Mouse (Mus musculus): ENCODE measurements at regions not wholly inside any gene's neighbourhood (a gene's known extent, or its start where the extent isn't known, plus 50 kb on each side); places are given as distances from the start of the nearest gene placed in this dataset.
A peak's percentile ranks its signal among the peaks of the same experiment; 100 is the strongest.

GRCm38 (mm10) chr7:136395838-136396237 is 498.6 kb upstream of the Mgmt start:
- Histone ChIP-seq H3K27ac (ENCODE audit: insufficient read depth, low read length) (no peak overlapping the region), H3K4me3 (ENCODE audit: insufficient read depth, low read length) (no peak overlapping the region), H3K4me1 (ENCODE audit: control insufficient read depth, insufficient read depth, low read length) (no peaks in the 10 kb centered on the region)
- TF ChIP-seq POLR2A (IDR thresholded peaks at IDR 0.05; ENCODE audit: low read depth, low read length) (no peak), CTCF (IDR thresholded peaks at IDR 0.05; ENCODE audit: borderline replicate concordance, insufficient read depth, low read length) (no peak)

DNA sequence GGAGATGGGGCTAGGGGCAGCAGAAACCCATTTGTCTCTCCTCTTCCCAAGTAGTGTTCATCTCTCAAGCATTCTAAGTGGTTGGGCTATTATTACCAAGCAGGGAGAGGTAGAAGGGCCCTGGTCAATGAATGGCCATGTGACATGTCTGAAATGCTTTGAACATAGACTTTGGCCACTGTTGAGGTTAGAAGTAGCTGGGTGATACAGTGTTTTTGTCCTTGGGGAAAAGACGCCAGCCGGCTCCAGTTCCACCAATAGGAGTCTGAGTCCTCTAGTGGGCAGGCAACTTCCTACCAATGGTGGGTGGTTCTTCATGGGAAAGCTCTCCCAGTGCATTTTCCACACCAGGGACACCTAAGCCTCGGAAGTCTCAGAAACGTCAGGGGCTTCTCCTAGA is 497.3 kb upstream of the Mgmt start:
- no peaks in the 10 kb centered on the region for H3K4me1 ChIP-seq (ENCODE audit: control insufficient read depth, insufficient read depth, low read length)
- H3K4me3 ChIP-seq (ENCODE audit: insufficient read depth, low read length) = no peak overlapping the region
- H3K27ac ChIP-seq (ENCODE audit: insufficient read depth, low read length) = no peak overlapping the region
- TF ChIP-seq POLR2A (IDR thresholded peaks at IDR 0.05; ENCODE audit: low read depth, low read length) (no peak), CTCF (IDR thresholded peaks at IDR 0.05; ENCODE audit: borderline replicate concordance, insufficient read depth, low read length) (no peak)

DNA sequence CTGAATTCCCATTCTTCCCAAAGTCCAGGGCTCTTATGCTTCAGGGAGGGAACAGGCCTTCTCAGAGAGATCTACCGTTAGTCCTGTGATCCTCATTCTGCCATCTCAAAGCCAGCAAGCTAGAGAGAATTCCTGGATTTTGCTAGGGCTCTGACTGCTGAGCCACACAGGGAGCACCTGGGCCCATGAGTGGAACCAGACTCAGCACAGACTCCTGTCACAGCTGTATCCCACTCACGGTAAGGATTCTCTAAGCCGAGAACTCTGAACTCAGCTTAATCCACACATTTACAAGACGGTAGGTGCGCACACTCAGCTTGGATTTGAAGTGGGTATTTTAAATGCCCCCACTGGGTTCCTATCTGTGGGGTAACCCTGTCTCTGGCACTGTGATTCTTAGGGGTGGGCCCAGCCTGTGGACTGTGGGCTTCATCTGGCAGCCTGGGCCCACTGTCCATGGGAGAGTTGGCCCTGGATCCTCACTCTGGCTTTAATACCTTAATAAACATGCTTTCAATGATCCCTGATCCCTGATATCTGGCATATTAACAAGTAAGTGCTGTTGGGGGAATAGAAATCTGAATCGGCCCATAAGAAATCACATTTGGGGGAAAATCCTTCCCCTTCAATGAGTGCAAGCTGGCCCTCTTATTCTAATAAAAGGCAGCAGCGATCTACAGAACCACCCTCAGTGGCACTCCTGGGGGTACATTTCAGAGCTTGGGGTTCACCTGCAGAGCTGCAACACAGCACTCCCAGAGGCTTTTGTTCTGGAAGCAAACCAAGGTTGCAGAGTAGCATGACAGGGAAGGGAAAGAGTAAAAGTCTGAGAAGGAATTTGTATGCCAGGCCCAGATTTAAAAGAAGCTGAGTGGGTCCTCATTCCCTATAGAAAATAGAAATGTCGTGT is 491.5 kb upstream of the Mgmt start:
- H3K27ac ChIP-seq (ENCODE audit: insufficient read depth, low read length) = no peak overlapping the region
- H3K4me3 ChIP-seq (ENCODE audit: insufficient read depth, low read length) = no peak overlapping the region
- TF ChIP-seq CTCF (IDR thresholded peaks at IDR 0.05; ENCODE audit: borderline replicate concordance, insufficient read depth, low read length) (no peak), POLR2A (IDR thresholded peaks at IDR 0.05; ENCODE audit: low read depth, low read length) (no peak)
- H3K4me1 ChIP-seq (ENCODE audit: control insufficient read depth, insufficient read depth, low read length) = peaks cover 8% of the 10 kb centered on the region

DNA sequence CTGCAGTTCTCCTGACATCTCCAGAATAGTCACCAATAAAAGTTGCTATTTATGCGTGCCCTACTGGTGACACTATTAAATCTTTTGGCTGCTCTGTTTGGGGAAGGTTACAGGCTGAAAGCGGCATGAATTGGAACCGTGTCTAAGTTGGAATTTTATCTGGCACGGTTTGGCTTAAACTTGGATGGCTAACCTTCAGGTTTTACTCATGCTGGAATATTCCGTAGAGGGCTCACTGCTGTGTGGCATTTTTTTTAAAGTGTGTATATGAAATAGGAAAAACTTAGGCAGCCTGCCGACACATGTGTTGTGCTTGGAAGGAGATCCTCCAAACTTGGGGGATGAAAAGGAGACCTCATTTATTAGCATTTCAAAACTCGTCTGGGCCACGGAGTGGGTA is 489.0 kb upstream of the Mgmt start:
- Histone ChIP-seq H3K4me1 (ENCODE audit: control insufficient read depth, insufficient read depth, low read length) (peaks cover 8% of the 10 kb centered on the region), H3K4me3 (ENCODE audit: insufficient read depth, low read length) (no peak overlapping the region), H3K27ac (ENCODE audit: insufficient read depth, low read length) (no peak overlapping the region)
- TF ChIP-seq CTCF (IDR thresholded peaks at IDR 0.05; ENCODE audit: borderline replicate concordance, insufficient read depth, low read length) (no peak), POLR2A (IDR thresholded peaks at IDR 0.05; ENCODE audit: low read depth, low read length) (no peak)

- no peak overlapping the region for H3K4me3 ChIP-seq (ENCODE audit: insufficient read depth, low read length)
Measured at GRCm38 (mm10) chr7:136406258-136407100, 487.9 kb upstream of the Mgmt start.

GRCm38 (mm10) chr7:136414808-136415207 is 479.6 kb upstream of the Mgmt start:
- H3K27ac ChIP-seq (ENCODE audit: insufficient read depth, low read length) = no peak overlapping the region
- no peaks in the 10 kb centered on the region for H3K4me1 ChIP-seq (ENCODE audit: control insufficient read depth, insufficient read depth, low read length)
- no peak for TF ChIP-seq CTCF (IDR thresholded peaks at IDR 0.05; ENCODE audit: borderline replicate concordance, insufficient read depth, low read length)
- TF ChIP-seq POLR2A (IDR thresholded peaks at IDR 0.05; ENCODE audit: low read depth, low read length) = no peak
- H3K4me3 ChIP-seq (ENCODE audit: insufficient read depth, low read length) = no peak overlapping the region

More at GRCm38 (mm10) chr7:136406258-136407100, 487.9 kb upstream of the Mgmt start:
- TF ChIP-seq POLR2A (IDR thresholded peaks at IDR 0.05; ENCODE audit: low read depth, low read length) (no peak), CTCF (IDR thresholded peaks at IDR 0.05; ENCODE audit: borderline replicate concordance, insufficient read depth, low read length) (no peak)
- Histone ChIP-seq H3K27ac (ENCODE audit: insufficient read depth, low read length) (no peak overlapping the region), H3K4me1 (ENCODE audit: control insufficient read depth, insufficient read depth, low read length) (peaks cover 8% of the 10 kb centered on the region)

DNA sequence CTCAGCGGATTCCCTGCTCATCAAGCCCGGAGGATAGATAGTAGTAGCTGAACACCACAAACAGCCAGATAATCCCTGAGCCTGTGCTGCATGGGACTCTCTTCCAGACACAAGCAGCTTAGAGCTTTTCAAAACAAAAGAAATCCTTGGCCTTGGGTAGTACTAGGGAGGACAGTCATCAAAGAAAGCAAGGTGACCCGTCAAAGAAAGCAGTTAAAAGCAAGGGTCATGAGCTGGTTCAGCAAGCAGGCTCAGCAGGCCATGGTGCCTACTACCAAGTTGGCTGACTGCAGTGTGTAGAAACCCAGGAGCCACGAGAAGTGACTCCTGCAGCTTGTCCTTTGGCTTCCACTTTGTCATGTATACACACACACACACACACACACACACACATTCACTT is 477.1 kb upstream of the Mgmt start:
- H3K4me1 ChIP-seq (ENCODE audit: control insufficient read depth, insufficient read depth, low read length) = no peaks in the 10 kb centered on the region
- H3K4me3 ChIP-seq (ENCODE audit: insufficient read depth, low read length) = no peak overlapping the region
- TF ChIP-seq CTCF (IDR thresholded peaks at IDR 0.05; ENCODE audit: borderline replicate concordance, insufficient read depth, low read length) (no peak), POLR2A (IDR thresholded peaks at IDR 0.05; ENCODE audit: low read depth, low read length) (no peak)
- no peak overlapping the region for H3K27ac ChIP-seq (ENCODE audit: insufficient read depth, low read length)

DNA sequence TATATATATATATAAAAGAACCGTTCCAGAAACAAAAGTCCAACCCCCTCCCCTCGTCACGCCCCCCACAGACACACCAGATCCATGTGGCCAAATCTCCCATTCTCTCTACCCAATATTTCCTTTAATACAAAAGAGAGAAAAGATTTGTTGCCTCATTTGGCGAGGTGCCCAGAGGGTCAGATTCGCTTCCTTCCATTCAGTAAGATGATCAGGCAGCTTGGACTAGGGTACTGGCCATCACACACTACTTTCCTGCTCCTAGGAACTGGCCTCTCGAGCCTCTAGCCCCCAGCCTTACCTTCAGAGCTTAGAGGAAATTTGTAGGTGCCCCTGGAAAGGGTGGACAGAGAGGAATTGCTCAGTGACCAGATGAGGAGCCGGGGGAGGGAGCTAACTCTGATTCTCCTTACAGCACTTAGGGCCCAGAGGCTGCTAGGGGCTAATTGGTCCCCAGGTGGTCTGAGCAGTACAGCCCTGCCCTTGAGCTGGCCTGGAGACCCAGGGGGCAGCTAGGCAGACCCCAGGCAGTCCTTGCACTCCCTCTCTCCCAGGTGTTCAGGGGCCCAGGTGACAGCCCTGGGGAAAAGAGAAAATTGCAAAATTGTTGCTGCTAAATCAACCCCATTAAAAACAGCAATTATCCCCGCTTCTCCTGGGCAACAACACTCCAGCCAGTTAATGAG is 470.4 kb upstream of the Mgmt start:
- no peak overlapping the region for H3K4me3 ChIP-seq (ENCODE audit: insufficient read depth, low read length)
- H3K27ac ChIP-seq (ENCODE audit: insufficient read depth, low read length) = no peak overlapping the region
- TF ChIP-seq CTCF (IDR thresholded peaks at IDR 0.05; ENCODE audit: borderline replicate concordance, insufficient read depth, low read length) (no peak), POLR2A (IDR thresholded peaks at IDR 0.05; ENCODE audit: low read depth, low read length) (no peak)
- H3K4me1 ChIP-seq (ENCODE audit: control insufficient read depth, insufficient read depth, low read length) = no peaks in the 10 kb centered on the region

- Histone ChIP-seq H3K27ac (ENCODE audit: insufficient read depth, low read length) (no peak overlapping the region), H3K4me3 (ENCODE audit: insufficient read depth, low read length) (no peak overlapping the region), H3K4me1 (ENCODE audit: control insufficient read depth, insufficient read depth, low read length) (no peaks in the 10 kb centered on the region)
Measured at GRCm38 (mm10) chr7:136427164-136427563, 467.2 kb upstream of the Mgmt start.

More at GRCm38 (mm10) chr7:136427164-136427563, 467.2 kb upstream of the Mgmt start:
- TF ChIP-seq CTCF (IDR thresholded peaks at IDR 0.05; ENCODE audit: borderline replicate concordance, insufficient read depth, low read length) (peak; percentile 12; the same call in 1 of the 2 replicates), POLR2A (IDR thresholded peaks at IDR 0.05; ENCODE audit: low read depth, low read length) (no peak)

Data from embryonic fibroblast, embryonic 13.5 days (primary cell).